Mouse (Mus musculus) liver, embryonic 13.5 days (tissue): ENCODE measurements around the gene Cidec. TPM values are rescaled to one million over a fixed set of nuclear protein-coding genes. Genes with fewer than 3 reads are reported as not detected.
A peak's percentile ranks its signal among the peaks of the same experiment; 100 is the strongest.

Experiments used
- ATAC-seq: fragments of 200-750 bp; cut with Nextera tagmentation; 2 replicates; pipeline ENCODE4 v1.8.0; 2017; ENCODE audit warnings: low read depth, mild to moderate bottlenecking, moderate number of reproducible peaks, moderate library complexity
- DNase-seq: peaks from one replicate; pipeline ENCODE4 v3.0.0; 2022
- H3K27ac ChIP-seq: fragments of 300-500 bp; sonication (generic); 2 replicates; pipeline ENCODE4 v1.5.1; 2015; ENCODE audit warnings: moderate library complexity, mild to moderate bottlenecking, inconsistent platforms
- H3K27me3 ChIP-seq: fragments of 300-500 bp; sonication (generic); 2 replicates; pipeline ENCODE4 v1.6.1; 2015; ENCODE audit warnings: mild to moderate bottlenecking, inconsistent platforms
- H3K36me3 ChIP-seq: fragments of 300-500 bp; sonication (generic); 2 replicates; pipeline ENCODE4 v1.6.1; 2015; ENCODE audit warnings: mild to moderate bottlenecking, inconsistent platforms
- H3K4me1 ChIP-seq: fragments of 300-500 bp; sonication (generic); replicated peaks from 2 replicates; pipeline ENCODE4 v1.6.1; 2015; ENCODE audit warnings: inconsistent platforms
- H3K4me2 ChIP-seq: fragments of 300-500 bp; sonication (generic); 2 replicates; pipeline ENCODE4 v1.6.1; 2015; ENCODE audit warnings: inconsistent platforms, mild to moderate bottlenecking, moderate library complexity
- H3K4me3 ChIP-seq: fragments of 300-500 bp; sonication (generic); replicated peaks from 2 replicates; pipeline ENCODE4 v1.5.1; 2015; ENCODE audit warnings: mild to moderate bottlenecking, inconsistent platforms
- H3K9ac ChIP-seq: fragments of 300-500 bp; sonication (generic); 2 replicates; pipeline ENCODE4 v1.6.1; 2015; ENCODE audit warnings: mild to moderate bottlenecking, inconsistent platforms
- H3K9me3 ChIP-seq: fragments of 300-500 bp; sonication (generic); replicated peaks from 2 replicates; pipeline ENCODE4 v1.6.1; 2016; ENCODE audit warnings: inconsistent platforms
- WGBS: fragments of 180-500 bp; shearing (Covaris S2); methylation state at CpG from one replicate; pipeline ENCODE4 v1.1.7; 2015; ENCODE audit not compliant: insufficient replicate concordance; 5-methylcytosine and 5-hydroxymethylcytosine counted together
- polyA plus RNA-seq: library from polyadenylated mRNA; unstranded; fragments of >200 nt; fragmentation: Nextera tagmentation; extraction: Ambion mirVana; gene quantifications from 2 replicates; pipeline ENCODE4 v1.2.1, GENCODE M21; 2015

Gene Cidec
- polyA plus RNA-seq, 1 experiment from 2014 or later, result 0.10 TPM

- 74% methylated on average over 12 of the region's 12 CpGs for WGBS
- ATAC-seq, result peak; percentile 34; the same call in 1 of the 2 replicates
- H3K9ac ChIP-seq, result 0 out of 2 replicates have a peak overlapping the region, but pooled peaks have one; percentile 4
These were observed 30.7 kb downstream of the Cidec start for GRCm38 (mm10) chr6:113404649-113405448.

GRCm38 (mm10) chr6:113402094-113402493, 33.5 kb downstream of the Cidec start:
- Histone ChIP-seq H3K36me3 (peaks cover 3% of the 10 kb centered on the region; the same call in 1 of the 2 replicates), H3K9ac (no peak overlapping the region), H3K27me3 (no peaks in the 10 kb centered on the region), H3K27ac (no peak overlapping the region), H3K9me3 (no peaks in the 10 kb centered on the region), H3K4me2 (no peak overlapping the region), H3K4me1 (no peaks in the 10 kb centered on the region), H3K4me3 (no peak overlapping the region)
- DNase-seq (no peak), ATAC-seq (no peak)
- 81% methylated on average over 13 of the region's 13 CpGs for WGBS

More at GRCm38 (mm10) chr6:113404649-113405448, 30.7 kb downstream of the Cidec start:
- no peak overlapping the region for H3K4me2 ChIP-seq
- 0 out of 2 replicates have a peak, but pooled peaks cover 3% of the 10 kb centered on the region for H3K36me3 ChIP-seq
- no peak overlapping the region for H3K27ac ChIP-seq
- no peak overlapping the region for H3K4me3 ChIP-seq
- no peaks in the 10 kb centered on the region for H3K27me3 ChIP-seq
- DNase-seq, result no peak
- no peaks in the 10 kb centered on the region for H3K9me3 ChIP-seq
- no peaks in the 10 kb centered on the region for H3K4me1 ChIP-seq

GRCm38 (mm10) chr6:113396270-113397030, 39.1 kb downstream of the Cidec start:
- H3K9me3 ChIP-seq, result no peaks in the 10 kb centered on the region
- H3K4me1 ChIP-seq, result peaks cover 6% of the 10 kb centered on the region
- H3K9ac ChIP-seq, result no peak overlapping the region
- H3K27ac ChIP-seq, result no peak overlapping the region
- H3K4me3 ChIP-seq, result no peak overlapping the region
- peaks cover 12% of the 10 kb centered on the region for H3K27me3 ChIP-seq
- peaks cover 4% of the 10 kb centered on the region for H3K36me3 ChIP-seq
- DNase-seq (no peak), ATAC-seq (no peak)
- no peak overlapping the region for H3K4me2 ChIP-seq
- whole genome bisulfite sequencing, result 73% methylated on average over 10 of the region's 10 CpGs

GRCm38 (mm10) chr6:113395501-113395900, 40.1 kb downstream of the Cidec start:
- Histone ChIP-seq H3K4me1 (peaks cover 6% of the 10 kb centered on the region), H3K4me3 (no peak overlapping the region), H3K27me3 (peaks cover 21% of the 10 kb centered on the region), H3K9me3 (no peaks in the 10 kb centered on the region), H3K36me3 (peaks cover 12% of the 10 kb centered on the region), H3K9ac (no peak overlapping the region), H3K4me2 (no peak overlapping the region), H3K27ac (no peak overlapping the region)
- DNase-seq, result no peak
- WGBS, result 87% methylated on average over 6 of the region's 6 CpGs
- ATAC-seq, result no peak

- Histone ChIP-seq H3K4me1 (peaks cover 6% of the 10 kb centered on the region), H3K4me2 (no peak overlapping the region), H3K36me3 (peaks cover 18% of the 10 kb centered on the region), H3K27me3 (peaks cover 21% of the 10 kb centered on the region), H3K9ac (no peak overlapping the region), H3K27ac (no peak overlapping the region), H3K9me3 (no peaks in the 10 kb centered on the region), H3K4me3 (no peak overlapping the region)
- DNase-seq (no peak), ATAC-seq (no peak)
- WGBS, result 83% methylated on average over 11 of the region's 11 CpGs
These were observed 40.7 kb downstream of the Cidec start for GRCm38 (mm10) chr6:113394811-113395210.

- H3K4me2 ChIP-seq, result no peak overlapping the region
- H3K36me3 ChIP-seq, result peaks cover 27% of the 10 kb centered on the region
- H3K4me3 ChIP-seq, result no peak overlapping the region
- ATAC-seq (no peak), DNase-seq (no peak)
- 75% methylated on average over 6 of the region's 6 CpGs for WGBS
- peaks cover 6% of the 10 kb centered on the region for H3K4me1 ChIP-seq
- H3K9ac ChIP-seq, result no peak overlapping the region
- no peaks in the 10 kb centered on the region for H3K9me3 ChIP-seq
- peaks cover 21% of the 10 kb centered on the region for H3K27me3 ChIP-seq
- H3K27ac ChIP-seq, result no peak overlapping the region
These were observed 41.6 kb downstream of the Cidec start for GRCm38 (mm10) chr6:113393951-113394350.

- ATAC-seq (peak; percentile 63), DNase-seq (no peak)
- H3K4me2 ChIP-seq, result peak overlapping the region; percentile 63
- H3K9me3 ChIP-seq, result no peaks in the 10 kb centered on the region
- no peak overlapping the region for H3K27ac ChIP-seq
- peaks cover 21% of the 10 kb centered on the region for H3K27me3 ChIP-seq
- no peak overlapping the region for H3K9ac ChIP-seq
- H3K4me3 ChIP-seq, result peak overlapping the region; percentile 42
- H3K4me1 ChIP-seq, result peaks cover 6% of the 10 kb centered on the region
- peaks cover 41% of the 10 kb centered on the region for H3K36me3 ChIP-seq
- 6% methylated on average over 51 of the region's 51 CpGs for WGBS
These were observed 43.0 kb downstream of the Cidec start for GRCm38 (mm10) chr6:113392387-113393071.

GRCm38 (mm10) chr6:113392015-113392386, 43.6 kb downstream of the Cidec start:
- H3K4me3 ChIP-seq, result peak overlapping the region; percentile 42
- WGBS, result 19% methylated on average over 10 of the region's 10 CpGs
- ATAC-seq (peak; percentile 6), DNase-seq (no peak)
- peak overlapping the region; percentile 63 for H3K4me2 ChIP-seq
- no peak overlapping the region for H3K9ac ChIP-seq
- H3K9me3 ChIP-seq, result no peaks in the 10 kb centered on the region
- H3K27ac ChIP-seq, result no peak overlapping the region
- H3K36me3 ChIP-seq, result peaks cover 47% of the 10 kb centered on the region
- H3K27me3 ChIP-seq, result peaks cover 21% of the 10 kb centered on the region
- peaks cover 6% of the 10 kb centered on the region for H3K4me1 ChIP-seq

- peaks cover 59% of the 10 kb centered on the region for H3K36me3 ChIP-seq
These were observed 44.8 kb downstream of the Cidec start for GRCm38 (mm10) chr6:113390715-113391114.

GRCm38 (mm10) chr6:113388960-113389359, 46.6 kb downstream of the Cidec start, which contains the start of gene Ttll3:
Ttll3 (plus strand) TSS chr6:113389260.
- Histone ChIP-seq H3K9me3 (no peaks in the 10 kb centered on the region), H3K27ac (no peak within 1 kb of the TSS), H3K27me3 (peaks cover 21% of the 10 kb centered on the region), H3K9ac (no peak within 1 kb of the TSS), H3K4me2 (no peak within 1 kb of the TSS), H3K4me3 (no peak within 1 kb of the TSS), H3K4me1 (peaks cover 6% of the 10 kb centered on the region), H3K36me3 (peaks cover 72% of the 10 kb centered on the region)
- DNase-seq (no peak), ATAC-seq (no peak)
- WGBS, result 76% methylated on average over 8 of the region's 8 CpGs

More at GRCm38 (mm10) chr6:113390715-113391114, 44.8 kb downstream of the Cidec start:
- Histone ChIP-seq H3K4me3 (no peak overlapping the region), H3K9ac (no peak overlapping the region), H3K27me3 (peaks cover 21% of the 10 kb centered on the region), H3K4me1 (peaks cover 6% of the 10 kb centered on the region), H3K27ac (no peak overlapping the region), H3K4me2 (no peak overlapping the region), H3K9me3 (no peaks in the 10 kb centered on the region)
- ATAC-seq (no peak), DNase-seq (no peak)
- WGBS, result 83% methylated on average over 3 of the region's 3 CpGs

- no peak overlapping the region for H3K4me2 ChIP-seq
- WGBS, result 73% methylated on average over 3 of the region's 3 CpGs
- 0 out of 2 replicates have a peak overlapping the region, but pooled peaks have one; percentile 5 for H3K27ac ChIP-seq
- DNase-seq (no peak), ATAC-seq (no peak)
- no peaks in the 10 kb centered on the region for H3K9me3 ChIP-seq
- H3K9ac ChIP-seq, result no peak overlapping the region
- peaks cover 6% of the 10 kb centered on the region; the same call in 1 of the 2 replicates for H3K27me3 ChIP-seq
- peaks cover 99% of the 10 kb centered on the region for H3K36me3 ChIP-seq
- no peak overlapping the region for H3K4me3 ChIP-seq
- H3K4me1 ChIP-seq, result 0 out of 2 replicates have a peak, but pooled peaks cover 3% of the 10 kb centered on the region
These were observed 49.5 kb downstream of the Cidec start for GRCm38 (mm10) chr6:113386025-113386424.
